Mouse (Mus musculus): ENCODE data around the gene Odf4.
"Not testable (repeated sequence)": the region's sequence is repeated elsewhere in the genome, so short reads cannot be mapped to it uniquely, and the experiment has no call there.

GRCm38 (mm10) chr11:68936951-68937350 is 10.1 kb upstream of the Odf4 start:
- TF ChIP-seq MAX (IDR thresholded peaks at IDR 0.05); CTCF (IDR thresholded peaks at IDR 0.05; ENCODE audit: control insufficient read depth, insufficient read depth, insufficient read length); USF1 (IDR thresholded peaks at IDR 0.05; ENCODE audit: low read depth); CEBPB (IDR thresholded peaks at IDR 0.05; ENCODE audit: low read depth); MYOG (IDR thresholded peaks at IDR 0.05; ENCODE audit: control insufficient read depth, extremely low read depth, insufficient read length); FOSL1 (IDR thresholded peaks at IDR 0.05; ENCODE audit: insufficient read depth, low read length, poor library complexity, severe bottlenecking): not testable (repeated sequence)

Data from C2C12 (cell line).